Mouse (Mus musculus) cortical plate, adult 2 months (tissue): ENCODE data around the gene Gtf2a1l.

Experiments used
- CTCF ChIP-seq: fragments of 200-500 bp; IDR thresholded peaks from 2 replicates; pipeline ENCODE4 v1.5.1; 2011; ENCODE audit warnings: mild to moderate bottlenecking, control low read depth, low read length; ENCODE audit not compliant: insufficient read depth; ENCODE audit errors: extremely low read depth
- POLR2A ChIP-seq: fragments of 200-500 bp; IDR thresholded peaks from 2 replicates; pipeline ENCODE4 v1.6.1; 2011; ENCODE audit warnings: mild to moderate bottlenecking, low read length, control low read depth; ENCODE audit not compliant: insufficient read depth; ENCODE audit errors: extremely low read depth

- TF ChIP-seq CTCF (no peak), POLR2A (no peak)
Observed at GRCm38 (mm10) chr17:88653375-88653769, 15.1 kb upstream of the Gtf2a1l start.
